Mouse (Mus musculus) layer of hippocampus, adult 8-10 months (tissue): Measurements from ENCODE around the gene Ddn. TPM values are rescaled to one million over a fixed set of nuclear protein-coding genes. Genes with fewer than 3 reads are reported as not detected.

Experiments used
- DNase-seq, 2 experiments: peaks; one replicate each; pipeline ENCODE4 v3.0.0; 2022; ENCODE audit warnings: low spot score in 2 of 2
- total RNA-seq, 4 experiments: library from RNA; stranded (reverse); gene quantifications; 2 replicates each; pipeline ENCODE4 v1.2.4; 2022

Gene Ddn
- total RNA-seq, 4 experiments from 2014 or later = 1,258 to 1,383 (median 1,345) TPM

GRCm38 (mm10) chr15:98777005-98777616 lies 32.2 kb downstream of the Ddn start:
- no peak for DNase-seq

- DNase-seq = no peak
Observed at GRCm38 (mm10) chr15:98776280-98777004, 32.8 kb downstream of the Ddn start.

DNA sequence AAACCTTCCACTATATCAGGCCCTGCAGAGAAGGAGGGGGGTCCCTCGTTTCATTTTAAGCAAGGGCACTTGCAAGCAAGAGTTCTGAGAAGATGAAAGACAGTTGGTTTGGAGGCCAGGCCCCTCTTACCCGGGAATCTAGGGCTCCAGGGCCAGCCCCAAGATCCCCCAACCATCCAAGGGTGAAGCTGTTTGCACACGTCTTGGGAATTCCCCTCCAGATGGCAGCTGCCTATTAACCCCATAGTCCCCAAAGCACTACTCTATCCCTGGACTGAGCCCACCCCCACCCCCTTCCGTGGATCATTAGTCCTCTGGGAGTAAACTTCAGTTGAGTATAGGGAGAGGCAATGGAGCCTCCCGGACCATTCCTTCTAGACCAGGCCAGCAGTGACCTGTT lies 33.8 kb downstream of the Ddn start:
- no peak for DNase-seq

DNA sequence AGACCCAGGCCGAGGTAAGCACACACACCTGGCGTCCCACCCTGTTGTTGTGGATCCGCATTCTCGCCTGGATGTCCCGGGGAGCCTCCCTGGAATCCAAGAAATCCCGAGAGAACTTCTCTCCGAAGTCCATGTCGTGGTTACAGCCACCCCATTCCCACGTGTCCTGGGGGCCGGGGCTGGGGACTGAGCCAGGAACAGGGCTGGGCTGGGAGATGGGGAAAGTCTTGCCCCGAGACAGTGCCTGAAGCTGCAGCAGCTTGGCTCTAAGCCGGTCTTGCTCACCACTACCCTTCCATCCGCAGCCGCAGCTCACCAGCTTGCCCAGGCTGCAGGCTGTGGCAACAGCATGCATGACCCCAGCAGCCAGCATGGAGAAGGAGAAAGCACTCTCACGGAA lies 35.2 kb downstream of the Ddn start:
- DNase-seq = no peak

DNA sequence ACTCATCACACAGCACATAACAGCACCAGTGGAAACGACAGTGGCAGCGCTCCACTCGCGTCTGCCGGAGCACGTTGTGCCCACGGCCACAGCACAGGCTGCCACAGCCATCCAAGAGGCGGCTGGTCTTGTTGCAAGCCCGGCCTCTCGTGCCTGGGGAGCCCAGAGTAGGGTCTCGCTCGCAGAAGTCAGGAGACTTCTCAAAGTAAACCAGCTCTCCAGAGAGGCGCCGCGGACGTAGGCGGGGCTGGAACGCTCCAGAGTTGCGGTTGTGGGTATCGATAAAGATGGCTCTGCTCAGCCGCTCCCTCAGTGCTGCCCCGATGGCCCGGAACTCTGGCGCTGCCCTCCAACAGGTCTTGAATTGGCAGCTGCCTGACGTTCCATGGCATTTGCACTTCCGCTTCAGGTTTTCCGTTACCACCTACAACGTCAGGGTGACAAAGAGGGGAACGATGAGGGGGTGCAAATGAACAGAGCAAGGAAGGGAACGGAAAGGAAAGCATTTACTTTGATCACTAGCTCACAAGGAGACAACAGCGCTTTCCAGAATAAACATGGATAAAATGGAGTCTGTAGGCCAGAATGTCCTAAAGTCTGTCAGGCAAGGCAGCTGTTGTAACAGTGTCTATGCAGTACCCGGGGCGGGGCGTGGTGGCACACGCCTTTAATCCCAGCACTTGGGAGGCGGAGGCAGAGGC lies 36.6 kb downstream of the Ddn start:
- DNase-seq = no peak

- no peak for DNase-seq
Observed at GRCm38 (mm10) chr15:98771813-98772425, 37.4 kb downstream of the Ddn start.

GRCm38 (mm10) chr15:98768259-98768658 lies 41.0 kb downstream of the Ddn start:
- DNase-seq = no peak

- DNase-seq = no peak
Observed at GRCm38 (mm10) chr15:98765929-98766328, 43.4 kb downstream of the Ddn start.

DNA sequence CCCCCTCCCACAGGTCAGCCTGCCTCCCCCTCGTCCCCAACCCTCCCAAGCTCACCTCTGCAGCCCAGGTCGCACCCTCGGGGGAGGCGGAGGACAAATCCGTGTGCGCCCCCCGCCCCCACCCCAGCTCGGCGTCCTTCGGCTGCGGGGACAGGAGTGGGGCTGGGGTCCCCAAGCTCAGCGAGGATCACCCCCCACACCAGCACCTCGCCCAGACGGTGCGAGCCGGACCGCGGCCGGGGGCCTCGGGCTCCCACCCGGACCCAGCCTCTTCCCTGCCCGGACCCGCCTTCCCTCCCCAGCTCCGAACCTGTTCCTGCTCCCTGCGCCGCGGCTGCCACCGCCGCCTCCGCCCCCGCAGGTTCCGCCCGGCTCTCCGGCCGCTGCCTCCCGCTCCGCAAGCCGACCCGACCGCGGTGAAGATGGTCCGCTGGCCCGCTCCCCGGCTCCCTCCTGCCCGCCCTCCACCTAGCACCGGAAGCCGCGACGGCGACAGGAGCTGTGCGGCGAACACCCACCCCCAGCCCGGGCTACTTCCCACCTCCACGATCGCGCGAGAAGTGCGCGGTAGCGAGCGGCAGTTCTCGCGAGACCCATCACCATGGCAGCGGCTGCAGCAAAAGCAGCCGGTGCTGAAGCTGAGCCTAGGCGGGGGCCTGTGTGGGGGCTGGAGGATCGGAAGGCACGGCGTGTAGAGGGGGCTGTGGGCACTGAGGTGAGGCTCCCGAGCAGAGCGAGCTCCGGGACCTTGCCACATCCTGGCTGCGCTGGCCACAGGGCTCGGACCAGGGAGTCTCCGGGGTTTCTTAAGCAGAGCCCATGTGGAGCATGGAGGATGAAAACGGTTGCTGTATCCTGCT lies 46.4 kb downstream of the Ddn start, which contains the start of gene Arf3:
TSS of gene Arf3 (minus strand) at position 545 of the 860 bp plus-strand sequence.
- peak; percentile 94 to 96 for DNase-seq

DNA sequence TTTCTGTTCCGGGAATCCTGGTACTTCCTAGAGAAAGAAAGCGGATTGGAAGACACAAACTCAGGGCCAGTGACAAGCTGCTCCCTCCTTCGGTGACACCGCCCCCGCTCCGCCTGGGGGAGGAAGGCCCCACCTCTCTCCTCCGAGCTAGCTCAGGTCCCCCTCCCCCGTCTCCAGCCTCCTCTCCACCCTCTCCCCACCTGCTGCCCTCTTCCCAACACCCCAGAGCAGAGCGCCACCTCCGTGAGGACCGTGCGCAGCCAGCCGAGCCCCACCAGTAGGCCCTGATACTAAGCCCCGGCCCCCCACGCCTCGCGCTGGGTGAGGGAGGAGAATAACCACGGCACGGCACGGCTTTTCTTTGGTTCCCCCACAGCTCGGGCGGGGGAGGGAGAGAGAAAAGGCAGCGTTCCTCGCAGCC lies 47.1 kb downstream of the Ddn start:
- DNase-seq = peak; percentile 66 to 67

DNA sequence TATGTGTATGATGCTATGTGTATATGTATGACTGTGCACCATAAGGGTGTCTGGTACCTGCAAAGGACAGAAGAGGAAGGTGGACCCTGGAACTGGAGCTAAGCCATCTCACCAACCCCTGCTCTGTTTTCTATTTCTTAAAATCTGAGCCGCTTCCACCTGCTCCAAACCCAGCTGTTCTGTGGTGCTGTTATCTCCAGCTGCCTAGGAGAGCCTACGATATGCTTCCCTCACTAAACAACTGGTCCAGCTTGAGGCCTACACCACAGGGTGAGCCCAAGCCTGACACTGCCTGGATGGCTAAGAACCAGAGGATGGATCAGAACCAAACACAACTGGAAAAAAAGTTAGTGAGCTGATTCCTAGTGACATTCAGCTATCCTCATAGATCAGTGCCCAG lies 55.2 kb downstream of the Ddn start:
- DNase-seq = no peak

Other genes starting within 250 kb of the Ddn start
- gene Ccnt1, start 238.6 kb downstream of the Ddn start, total RNA-seq = 10 to 100 TPM; 37.3 to 43.8 (median 42.7) TPM
- not detected for gene 4930415O20Rik, start 238.5 kb downstream of the Ddn start, total RNA-seq
- 10 to 100 TPM; 47.3 to 58.6 (median 52.2) TPM for gene Adcy6, start 199.4 kb downstream of the Ddn start, total RNA-seq
- 100 to 1,000 TPM; 163 to 193 (median 176) TPM for gene Cacnb3, start 178.7 kb downstream of the Ddn start, total RNA-seq
- 10 to 100 TPM; 76.3 to 89.4 (median 85.9) TPM for gene Ddx23, start 146.6 kb downstream of the Ddn start, total RNA-seq
- gene Rnd1, start 132.0 kb downstream of the Ddn start, total RNA-seq = 1 to 10 TPM; 6.3 to 8.7 (median 7.3) TPM
- 10 to 100 TPM in 1 of 4 experiments, 1 to 10 TPM in 3; 7.4 to 10.4 (median 8.4) TPM for gene Ccdc65, start 101.3 kb downstream of the Ddn start, total RNA-seq
- gene Fkbp11, start 81.3 kb downstream of the Ddn start, total RNA-seq = 1 to 10 TPM; 1.2 to 2.3 (median 1.5) TPM
- gene Arf3, start 46.3 kb downstream of the Ddn start, total RNA-seq = 100 to 1,000 TPM; 730 to 835 (median 787) TPM
- gene Wnt10b, start 31.3 kb downstream of the Ddn start, total RNA-seq = under 1 TPM; 0.16 to 0.59 (median 0.41) TPM
- gene Wnt1, start 19.6 kb downstream of the Ddn start, total RNA-seq = not detected
- 10 to 100 TPM; 49.0 to 55.2 (median 50.2) TPM for gene Prkag1, start 22.0 kb upstream of the Ddn start, total RNA-seq
- gene Kmt2d, start 61.7 kb upstream of the Ddn start, total RNA-seq = 10 to 100 TPM; 77.8 to 96.0 (median 89.6) TPM
- gene Rhebl1, start 85.0 kb upstream of the Ddn start, total RNA-seq = 10 to 100 TPM in 1 of 4 experiments, 1 to 10 TPM in 3; 4.9 to 10.4 (median 7.9) TPM
- gene Dhh, start 89.0 kb upstream of the Ddn start, total RNA-seq = under 1 TPM in 3 of 4 experiments, not detected in 1; 0.18 to 0.34 (median 0.23) TPM
- gene Lmbr1l, start 108.7 kb upstream of the Ddn start, total RNA-seq = 10 to 100 TPM; 17.9 to 21.8 (median 19.6) TPM
- gene Tuba1b, start 125.1 kb upstream of the Ddn start, total RNA-seq = 100 to 1,000 TPM; 488 to 526 (median 515) TPM
- gene Gm49450, start 144.1 kb upstream of the Ddn start, total RNA-seq = not detected
- gene Tuba1a, start 144.2 kb upstream of the Ddn start, total RNA-seq = 100 to 1,000 TPM; 800 to 882 (median 860) TPM
- 10 to 100 TPM; 47.7 to 64.5 (median 52.7) TPM for gene Tuba1c, start 220.4 kb upstream of the Ddn start, total RNA-seq
- 1 to 10 TPM in 3 of 4 experiments, under 1 TPM in 1; 0.96 to 1.9 (median 1.4) TPM for gene Prph, start 245.7 kb upstream of the Ddn start, total RNA-seq